Mouse (Mus musculus) liver, embryonic 14 days (tissue): ENCODE measurements around the gene Sycn. TPM values are rescaled to one million over a fixed set of nuclear protein-coding genes. Genes with fewer than 3 reads are reported as not detected.

Source experiments
- polyA plus RNA-seq: library from polyadenylated mRNA; depleted of rRNA; stranded (reverse); fragments of >200 nt; gene quantifications from 2 replicates; pipeline ENCODE4 v1.2.3, GENCODE M21; 2012; rRNA removed

Sycn gene
- 0.09 and 0.10 TPM in 2 replicates for polyA plus RNA-seq

DNA sequence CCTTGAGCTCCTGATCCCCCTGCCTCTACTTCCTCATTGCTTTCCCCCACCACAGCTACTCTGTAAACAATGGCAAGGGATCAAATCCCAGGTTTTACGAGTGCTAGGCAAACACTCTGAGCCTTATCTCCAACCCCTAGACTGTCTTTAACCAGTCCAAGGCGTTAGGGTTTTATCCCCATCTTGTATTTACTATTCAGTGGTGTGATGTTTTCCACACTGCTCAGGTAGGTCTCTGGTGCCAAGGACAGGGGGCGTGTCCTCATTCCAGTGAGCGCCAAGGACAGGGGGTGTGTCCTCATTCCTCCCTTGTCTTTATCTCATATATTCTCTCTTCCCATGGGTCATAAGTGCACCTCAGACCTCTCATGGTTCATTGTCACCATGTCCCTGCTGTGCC, at the start of gene Sycn:
Gene Sycn (plus strand): TSS at position 360 of the 400 bp plus-strand sequence.

DNA sequence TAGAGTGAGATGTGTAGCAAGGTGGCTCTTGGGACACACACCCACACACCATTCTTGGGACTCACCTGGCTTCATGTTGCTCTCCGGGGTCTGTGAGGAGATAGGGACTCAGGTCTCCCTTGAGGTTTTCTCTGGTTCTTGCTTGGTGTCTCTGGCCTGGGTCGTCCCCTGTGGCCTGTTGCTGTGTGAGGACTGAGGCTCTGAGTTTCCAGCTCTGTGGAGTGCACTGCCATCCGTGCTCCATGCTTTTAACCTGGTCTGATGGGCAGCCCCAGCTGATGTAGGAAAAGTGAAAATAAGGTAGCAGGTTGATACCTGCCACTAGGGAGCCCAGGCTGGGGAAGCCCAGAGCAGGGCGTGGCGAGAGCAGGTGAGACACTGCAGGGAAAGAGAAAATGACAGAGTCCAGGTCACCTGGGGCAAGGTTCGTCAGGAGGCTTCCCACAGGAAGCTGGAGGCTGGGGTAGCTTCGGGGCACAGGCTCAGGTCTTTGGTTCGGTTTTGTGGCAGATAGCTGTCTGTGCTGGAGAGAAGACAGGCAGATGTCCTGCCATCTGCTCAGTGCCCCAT, 30.2 kb upstream of the Sycn start, which contains the start of gene Ifnl2:
Gene Ifnl2 (minus strand): TSS at position 51 of the 570 bp plus-strand sequence.

GRCm38 (mm10) chr7:28522536-28522935, 18.1 kb upstream of the Sycn start, which contains the start of gene Ifnl3:
Ifnl3 (plus strand) TSS chr7:28522836.

DNA sequence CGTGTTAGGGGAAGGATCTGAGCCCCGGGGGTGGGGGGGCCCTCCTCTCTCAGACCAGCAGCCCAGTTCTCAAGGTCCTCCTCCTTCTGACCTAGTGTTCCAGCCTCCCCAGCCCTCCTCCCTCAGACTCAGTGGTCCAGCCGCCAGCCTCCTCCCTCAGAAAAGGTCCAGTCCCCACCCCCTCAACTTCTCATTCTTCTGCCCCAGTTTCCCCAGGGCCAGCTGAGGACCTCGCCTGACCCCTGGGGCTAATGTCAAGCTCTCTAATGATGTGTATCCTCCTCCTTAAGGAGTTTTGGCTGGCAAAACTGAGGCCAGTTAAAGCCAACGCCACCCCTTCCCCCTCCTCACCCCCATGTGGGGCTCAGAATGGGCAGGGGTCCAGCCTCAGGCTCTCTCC, 6.5 kb downstream of the Sycn start, which contains the start of gene Nccrp1:
Gene Nccrp1 (minus strand): TSS at position 101 of the 400 bp plus-strand sequence.

Other genes with a start within 250 kb of the Sycn start
- not detected in 2 replicates for gene Selenov, start 249.7 kb upstream of the Sycn start, polyA plus RNA-seq
- 0.02 and 0.06 TPM in 2 replicates for gene Dll3, start 238.6 kb upstream of the Sycn start, polyA plus RNA-seq
- 44.7 and 49.9 TPM in 2 replicates for gene Timm50, start 228.8 kb upstream of the Sycn start, polyA plus RNA-seq
- gene Supt5, start 202.1 kb upstream of the Sycn start, polyA plus RNA-seq: 28.8 and 30.6 TPM in 2 replicates
- gene Rps16, start 190.2 kb upstream of the Sycn start, polyA plus RNA-seq: 1,090 and 1,213 TPM in 2 replicates
- 2.6 and 3.3 TPM in 2 replicates for gene Plekhg2, start 168.3 kb upstream of the Sycn start, polyA plus RNA-seq
- gene Zfp36, start 160.6 kb upstream of the Sycn start, polyA plus RNA-seq: 3.9 and 4.4 TPM in 2 replicates
- gene Med29, start 148.2 kb upstream of the Sycn start, polyA plus RNA-seq: 18.2 and 20.2 TPM in 2 replicates
- 42.3 and 55.3 TPM in 2 replicates for gene Paf1, start 147.9 kb upstream of the Sycn start, polyA plus RNA-seq
- gene Gmfg, start 103.4 kb upstream of the Sycn start, polyA plus RNA-seq: 23.6 and 26.2 TPM in 2 replicates
- gene Lrfn1, start 88.9 kb upstream of the Sycn start, polyA plus RNA-seq: 0.38 and 0.40 TPM in 2 replicates
- not detected in 2 replicates for gene Ifnl2, start 30.4 kb upstream of the Sycn start, polyA plus RNA-seq
- gene Ifnl3, start 18.0 kb upstream of the Sycn start, polyA plus RNA-seq: not detected in 2 replicates
- not detected in 2 replicates for gene Nccrp1, start 6.4 kb downstream of the Sycn start, polyA plus RNA-seq
- gene Samd4b, start 57.3 kb downstream of the Sycn start, polyA plus RNA-seq: 9.2 and 12.0 TPM in 2 replicates
- gene Pak4, start 57.3 kb downstream of the Sycn start, polyA plus RNA-seq: 10.8 and 11.4 TPM in 2 replicates
- not detected in 2 replicates for gene Acp7, start 90.4 kb downstream of the Sycn start, polyA plus RNA-seq
- 0.18 and 0.31 TPM in 2 replicates for gene Fbxo27, start 152.0 kb downstream of the Sycn start, polyA plus RNA-seq
- gene Fbxo17, start 175.9 kb downstream of the Sycn start, polyA plus RNA-seq: 0.73 and 0.92 TPM in 2 replicates
- gene Mrps12, start 200.9 kb downstream of the Sycn start, polyA plus RNA-seq: 45.3 and 47.4 TPM in 2 replicates
- gene Sars2, start 201.1 kb downstream of the Sycn start, polyA plus RNA-seq: 10.1 and 11.5 TPM in 2 replicates
- gene Ccer2, start 215.3 kb downstream of the Sycn start, polyA plus RNA-seq: not detected in 2 replicates
- 15.5 and 18.1 TPM in 2 replicates for gene Sirt2, start 225.8 kb downstream of the Sycn start, polyA plus RNA-seq
- 15.0 and 16.6 TPM in 2 replicates for gene Nfkbib, start 226.6 kb downstream of the Sycn start, polyA plus RNA-seq
- 4.1 and 5.2 TPM in 2 replicates for gene Rinl, start 248.1 kb downstream of the Sycn start, polyA plus RNA-seq